Mouse (Mus musculus) heart, postnatal 25 days (tissue): ENCODE measurements around the gene Pbx2. TPM values are rescaled to one million over a fixed set of nuclear protein-coding genes. Genes with fewer than 3 reads are reported as not detected.
A peak's percentile ranks its signal among the peaks of the same experiment; 100 is the strongest.

ENCODE experiments used
- DNase-seq: peaks from one replicate; pipeline ENCODE4 v3.0.0; 2022; ENCODE audit warnings: low spot score
- intact Hi-C: fragments of 180-260 bp; cut with DNase I; formaldehyde crosslinking; loops from one replicate; pipeline ENCODE4 v1.15.1; 2025
- total RNA-seq, 2 experiments: library from RNA; stranded (reverse); gene quantifications; 2 replicates each; pipeline ENCODE4 v1.2.3; 2021

Pbx2 gene
- total RNA-seq, 2 experiments from 2014 or later, result 17.6 to 17.8 TPM

- intact Hi-C loops, result loop anchor here (5.0 kb wide), 1 partner anchor 45 kb away; the partner anchor contains the start of gene Egfl8
- no peak for DNase-seq
These were observed 18.7 kb upstream of the Pbx2 start for GRCm38 (mm10) chr17:34572361-34572760.

DNA sequence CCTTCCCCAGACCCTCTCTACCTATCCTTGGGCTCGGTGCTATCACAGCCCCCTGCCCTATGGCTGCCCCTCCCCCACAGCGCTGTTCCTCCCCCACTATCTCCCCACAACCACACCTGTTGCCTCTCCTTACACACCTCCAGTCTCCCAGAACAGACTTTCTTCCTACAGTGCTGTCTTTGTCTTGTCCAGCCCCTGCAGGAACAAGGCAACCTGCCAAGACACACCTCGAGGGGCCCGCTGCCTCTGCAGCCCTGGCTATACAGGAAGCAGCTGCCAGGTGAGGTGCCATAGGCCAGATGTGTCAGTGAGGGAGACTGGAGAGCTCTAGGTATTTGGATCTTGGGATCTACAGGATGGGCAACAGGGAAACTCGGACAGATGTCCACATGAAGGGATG, 14.5 kb upstream of the Pbx2 start:
- intact Hi-C loops, result no loop called here
- no peak for DNase-seq

DNA sequence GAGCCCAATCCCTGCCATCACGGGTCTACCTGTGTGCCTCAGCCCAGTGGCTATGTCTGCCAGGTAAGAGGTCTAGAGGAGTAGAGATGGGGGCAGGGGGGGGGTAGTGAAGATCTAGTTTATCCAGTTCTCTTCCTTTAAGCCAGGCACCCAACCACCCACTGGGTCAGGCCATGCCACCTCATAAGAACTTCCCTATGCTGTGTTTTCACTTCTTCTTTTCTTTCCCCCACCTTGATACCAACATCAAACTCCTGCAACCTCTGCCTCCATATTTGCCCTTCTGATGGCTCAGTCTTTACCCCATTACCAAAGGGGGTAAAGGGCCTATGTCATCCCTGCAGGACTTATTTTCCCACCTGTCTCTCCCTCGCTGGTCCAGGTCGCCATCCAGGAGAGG, 13.0 kb upstream of the Pbx2 start:
- intact Hi-C loops, result no loop called here
- no peak for DNase-seq

DNA sequence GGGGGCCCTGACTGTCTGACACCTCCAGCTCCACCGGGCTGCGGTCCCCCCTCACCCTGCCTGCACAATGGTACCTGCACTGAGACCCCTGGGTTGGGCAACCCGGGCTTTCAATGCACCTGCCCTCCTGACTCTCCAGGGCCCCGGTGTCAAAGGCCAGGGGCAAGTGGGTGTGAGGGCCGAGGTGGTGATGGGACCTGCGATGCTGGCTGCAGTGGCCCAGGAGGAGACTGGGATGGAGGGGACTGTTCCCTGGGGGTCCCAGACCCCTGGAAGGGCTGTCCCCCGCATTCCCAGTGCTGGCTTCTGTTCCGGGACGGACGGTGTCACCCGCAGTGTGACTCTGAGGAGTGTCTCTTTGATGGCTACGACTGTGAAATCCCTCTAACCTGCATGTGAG, 8.5 kb upstream of the Pbx2 start:
- intact Hi-C loops, result loop anchor here (10.0 kb wide), 1 partner anchor 458 kb away; the partner anchor contains the start of gene Brd2
- no peak for DNase-seq

DNA sequence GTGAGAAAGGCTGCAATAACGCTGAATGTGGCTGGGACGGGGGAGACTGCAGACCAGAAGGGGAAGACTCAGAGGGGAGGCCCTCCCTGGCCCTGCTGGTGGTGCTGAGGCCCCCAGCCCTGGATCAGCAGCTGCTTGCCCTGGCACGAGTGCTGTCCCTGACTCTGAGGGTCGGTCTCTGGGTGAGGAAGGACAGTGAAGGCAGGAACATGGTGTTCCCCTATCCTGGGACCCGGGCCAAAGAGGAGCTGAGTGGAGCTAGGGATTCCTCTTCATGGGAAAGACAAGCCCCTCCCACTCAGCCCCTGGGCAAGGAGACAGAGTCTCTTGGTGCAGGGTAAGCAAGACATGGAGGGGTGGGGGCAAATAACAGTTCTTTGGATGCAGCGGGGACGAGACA, 7.7 kb upstream of the Pbx2 start:
- DNase-seq, result no peak
- intact Hi-C loops, result loop anchor here (10.0 kb wide), 1 partner anchor 459 kb away; the partner anchor contains the start of gene Brd2

DNA sequence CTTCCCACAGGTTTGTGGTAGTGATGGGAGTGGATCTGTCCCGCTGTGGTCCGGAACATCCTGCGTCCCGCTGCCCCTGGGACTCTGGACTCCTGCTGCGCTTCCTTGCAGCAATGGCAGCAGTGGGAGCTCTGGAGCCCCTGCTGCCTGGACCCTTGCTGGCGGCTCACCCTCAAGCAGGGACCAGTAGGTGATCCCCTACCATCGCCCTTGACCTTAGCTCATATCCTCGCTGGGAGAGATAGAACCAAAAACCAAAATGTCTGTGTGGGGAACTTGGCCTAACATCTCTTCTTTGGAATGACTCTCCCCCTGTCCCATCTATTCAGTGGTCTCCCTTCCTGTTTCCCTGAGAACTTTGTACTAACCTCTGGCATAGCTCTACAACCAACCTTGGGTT, 7.2 kb upstream of the Pbx2 start:
- DNase-seq, result no peak
- intact Hi-C loops, result loop anchor here (2.0 to 10.0 kb wide), 2 partner anchors 15 to 459 kb away; partner anchors contain the start of gene Brd2

DNA sequence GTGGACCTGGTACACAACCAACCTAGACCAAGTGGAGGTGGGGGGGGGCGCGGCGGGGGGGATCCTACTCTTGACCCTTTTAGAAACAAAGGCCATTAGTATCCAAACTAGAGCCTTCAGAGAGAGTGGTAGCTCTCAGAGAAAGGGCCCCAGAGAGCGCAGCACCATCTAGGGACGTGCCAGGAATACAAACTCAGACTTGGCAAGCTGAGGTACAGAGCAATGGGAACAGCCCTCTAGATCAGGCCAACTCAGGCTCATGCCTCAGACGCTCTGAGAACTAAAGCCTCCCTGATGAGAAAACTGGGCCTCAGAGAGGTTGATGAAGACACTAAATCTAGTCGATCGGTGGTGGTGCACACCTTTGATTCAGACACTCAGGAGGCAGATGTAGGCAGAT, 5.9 kb upstream of the Pbx2 start:
- no peak for DNase-seq
- intact Hi-C loops, result loop anchor here (2.0 to 10.0 kb wide), 2 partner anchors 16 to 460 kb away; partner anchors contain the start of gene Brd2

DNA sequence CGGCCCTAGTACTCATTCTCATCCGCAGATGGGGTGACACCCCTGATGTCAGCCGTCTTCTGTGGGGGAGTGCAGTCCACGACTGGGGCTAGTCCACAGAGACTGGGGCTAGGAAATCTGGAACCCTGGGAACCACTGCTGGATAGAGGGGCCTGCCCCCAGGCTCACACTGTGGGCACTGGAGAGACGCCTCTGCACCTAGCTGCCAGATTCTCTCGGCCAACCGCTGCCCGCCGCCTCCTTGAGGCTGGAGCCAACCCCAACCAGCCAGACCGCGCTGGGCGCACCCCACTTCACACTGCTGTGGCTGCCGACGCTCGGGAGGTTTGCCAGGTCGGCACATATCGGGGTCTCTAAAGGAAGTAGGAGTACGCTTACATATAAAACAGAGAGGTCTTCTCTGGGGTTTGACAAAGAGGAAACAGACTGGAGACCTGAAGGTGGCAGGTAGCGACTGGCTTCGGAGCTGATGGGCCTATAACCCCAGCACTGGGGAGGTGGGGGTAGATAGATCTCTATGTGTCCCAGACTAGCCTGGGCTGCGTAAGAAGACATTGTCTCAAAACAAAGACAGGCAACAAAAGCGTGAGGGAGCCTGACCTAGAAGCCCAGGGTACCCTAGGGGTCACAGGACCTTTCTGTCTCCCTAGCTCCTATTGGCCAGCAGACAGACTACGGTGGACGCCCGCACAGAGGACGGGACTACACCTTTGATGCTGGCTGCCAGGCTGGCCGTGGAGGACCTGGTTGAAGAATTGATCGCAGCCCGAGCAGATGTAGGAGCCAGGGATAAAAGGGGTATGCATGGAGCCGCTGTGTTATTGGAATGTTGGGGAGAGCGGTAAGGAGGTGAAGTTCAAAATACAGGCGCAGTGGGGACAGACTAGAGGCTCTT, 4.9 kb upstream of the Pbx2 start:
- intact Hi-C loops, result loop anchor here (2.0 to 10.0 kb wide), 2 partner anchors 17 to 461 kb away; partner anchors contain the start of gene Brd2
- DNase-seq, result no peak

DNA sequence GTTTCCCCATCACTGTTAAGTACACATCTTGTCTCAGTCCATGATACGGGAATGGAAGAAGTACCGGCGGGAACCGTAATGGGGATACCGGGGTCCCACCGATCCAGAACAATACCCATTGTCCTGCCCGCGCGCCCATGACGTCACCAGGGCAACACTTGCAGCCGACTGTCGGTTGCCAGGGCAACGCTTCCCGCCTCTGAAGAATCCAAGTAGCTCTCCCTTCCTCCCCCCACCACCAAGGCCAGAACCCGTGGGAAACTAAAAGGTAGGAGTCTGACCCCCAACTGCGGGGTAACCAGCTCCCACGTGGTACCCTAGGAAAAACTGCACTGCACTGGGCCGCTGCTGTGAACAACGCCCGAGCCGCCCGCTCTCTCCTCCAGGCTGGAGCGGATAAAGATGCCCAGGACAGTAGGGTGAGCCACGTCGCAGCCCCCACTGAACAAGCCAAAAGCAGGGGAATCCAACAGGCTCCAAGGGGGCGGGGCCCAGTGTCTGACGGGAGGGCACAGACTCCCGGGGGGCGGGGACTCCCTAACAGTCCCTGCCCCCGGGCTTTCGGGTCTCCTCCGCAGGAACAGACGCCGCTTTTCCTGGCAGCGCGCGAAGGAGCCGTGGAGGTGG, 4.2 kb upstream of the Pbx2 start:
- DNase-seq, result peak; percentile 74
- intact Hi-C loops, result loop anchor here (10.0 kb wide), 1 partner anchor 462 kb away; the partner anchor contains the start of gene Brd2

GRCm38 (mm10) chr17:34587423-34587811, 3.6 kb upstream of the Pbx2 start:
- intact Hi-C loops, result loop anchor here (10.0 kb wide), 1 partner anchor 463 kb away; the partner anchor contains the start of gene Brd2
- peak; percentile 96 for DNase-seq

- DNase-seq, result no peak
- intact Hi-C loops, result loop anchor here (10.0 kb wide), 1 partner anchor 463 kb away; the partner anchor contains the start of gene Brd2
These were observed 3.3 kb upstream of the Pbx2 start for GRCm38 (mm10) chr17:34587814-34588213.

- DNase-seq, result no peak
- intact Hi-C loops, result loop anchor here (10.0 kb wide), 1 partner anchor 464 kb away; the partner anchor contains the start of gene Brd2
These were observed 2.3 kb upstream of the Pbx2 start for GRCm38 (mm10) chr17:34588767-34589166.

DNA sequence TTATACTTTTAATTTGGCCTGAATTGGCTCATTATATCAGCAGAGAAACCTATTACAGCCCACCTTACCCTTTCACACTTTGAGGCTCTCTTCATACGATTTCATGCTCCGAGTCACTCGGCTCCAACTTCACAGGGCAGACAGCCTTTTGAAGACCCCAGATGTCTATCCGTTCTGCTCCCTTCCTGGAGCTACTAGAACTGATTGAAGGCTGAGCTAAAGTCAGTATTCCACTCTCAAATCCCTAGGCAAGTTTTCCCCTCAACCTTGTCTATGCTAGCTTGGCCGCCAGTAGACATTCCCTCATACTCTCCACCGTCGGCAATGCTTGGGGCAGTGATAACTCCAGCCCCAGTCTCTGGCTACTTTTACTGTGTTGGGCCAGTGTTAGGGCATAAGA, 1.9 kb upstream of the Pbx2 start:
- no peak for DNase-seq
- intact Hi-C loops, result loop anchor here (10.0 kb wide), 1 partner anchor 464 kb away; the partner anchor contains the start of gene Brd2

GRCm38 (mm10) chr17:34589681-34590101, 1.4 kb upstream of the Pbx2 start, which contains the start of gene Gpsm3:
Gene Gpsm3, plus strand, starts transcription at chr17:34589806.
- peak; percentile 57 for DNase-seq
- intact Hi-C loops, result loop anchor here (10.0 kb wide), 1 partner anchor 465 kb away; the partner anchor contains the start of gene Brd2

GRCm38 (mm10) chr17:34590154-34590987, 695 bp upstream of the Pbx2 start:
- intact Hi-C loops, result no loop called here
- no peak for DNase-seq

DNA sequence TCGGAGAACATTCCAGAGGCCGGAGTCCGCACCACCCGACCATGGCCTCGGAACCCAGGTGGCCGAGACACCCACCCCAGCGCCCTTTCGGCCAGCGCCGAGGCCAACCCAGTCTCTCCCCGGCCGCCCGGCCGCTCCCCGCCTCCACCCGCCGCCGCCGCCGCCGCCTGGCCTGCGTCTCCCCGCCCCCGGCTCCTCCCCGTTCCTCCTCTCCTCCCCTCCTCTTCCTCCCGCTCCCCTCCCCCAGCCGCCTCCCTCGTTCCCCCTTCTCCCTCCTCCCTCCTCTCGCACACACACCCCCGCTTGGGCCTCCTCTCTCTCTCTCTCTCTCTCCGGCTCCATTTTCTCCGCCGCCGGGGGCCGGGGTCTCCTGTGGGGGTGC, 919 bp downstream of the Pbx2 start:
- intact Hi-C loops, result no loop called here

GRCm38 (mm10) chr17:34592581-34593549, 1.8 kb downstream of the Pbx2 start:
- DNase-seq, result no peak
- intact Hi-C loops, result no loop called here

More for the DNA sequence above, 919 bp downstream of the Pbx2 start:
- DNase-seq, result peak; percentile 67
